16 mouse cellular contexts compared by ENCODE assay signal in genomic region chr9:29698276-29698675, GRCm38 (mm10).
DNase-seq lines count a peak whose midpoint lies in the region; ATAC-seq lines count a peak whose summit lies in the region.
"Had no signal": no experiment of that assay in that cellular context is flagged by ENCODE, and none has a peak within 500 bp of the region (broad histone marks: within the 10 kb centered on the region; RNA-seq: fewer than 3 reads in every experiment).

No protein-coding gene starts in this region.

- no peak for ATAC-seq in cerebellum, adult (ENCODE audit: insufficient number of reproducible peaks, low FRiP score, low TSS enrichment)
- ATAC-seq: CD4-positive, CD25-positive, alpha-beta regulatory T cell, adult 4 months; forebrain, embryonic 16.5 days; hindbrain, postnatal 0 days had no signal

- peak; percentile 31 for DNase-seq in cerebellum, adult 11 months
- peak; percentile 58 for DNase-seq in brain, adult 2 months (ENCODE audit: low read depth, low spot score)
- peak; percentile 62 for DNase-seq in cerebellum, adult 9-10 months
- peak; percentile 49 to 81 for DNase-seq in cerebellum, postnatal 25 days
- no peak for DNase-seq in kidney, adult 9 months
- no peak for DNase-seq in thymus, postnatal 25 days
- DNase-seq: adrenal gland, postnatal 10 days; B cell, adult 2 months; gastrocnemius, postnatal 25 days; heart, postnatal 10 days; heart, postnatal 4 days; kidney, adult 11 months had no signal

Comparison
In these comparisons a context has a peak if more than half of its experiments do, and no peak if none do; other contexts are left out.
1. DNase-seq: peak in cerebellum, adult 11 months (single experiment), brain, adult 2 months (single experiment), cerebellum, adult 9-10 months (single experiment) and cerebellum, postnatal 25 days (2 of 2); none in kidney, adult 9 months (single experiment) and thymus, postnatal 25 days (single experiment).